Comparison of ENCODE assay signal across 7 mouse cellular contexts in the genomic region with DNA sequence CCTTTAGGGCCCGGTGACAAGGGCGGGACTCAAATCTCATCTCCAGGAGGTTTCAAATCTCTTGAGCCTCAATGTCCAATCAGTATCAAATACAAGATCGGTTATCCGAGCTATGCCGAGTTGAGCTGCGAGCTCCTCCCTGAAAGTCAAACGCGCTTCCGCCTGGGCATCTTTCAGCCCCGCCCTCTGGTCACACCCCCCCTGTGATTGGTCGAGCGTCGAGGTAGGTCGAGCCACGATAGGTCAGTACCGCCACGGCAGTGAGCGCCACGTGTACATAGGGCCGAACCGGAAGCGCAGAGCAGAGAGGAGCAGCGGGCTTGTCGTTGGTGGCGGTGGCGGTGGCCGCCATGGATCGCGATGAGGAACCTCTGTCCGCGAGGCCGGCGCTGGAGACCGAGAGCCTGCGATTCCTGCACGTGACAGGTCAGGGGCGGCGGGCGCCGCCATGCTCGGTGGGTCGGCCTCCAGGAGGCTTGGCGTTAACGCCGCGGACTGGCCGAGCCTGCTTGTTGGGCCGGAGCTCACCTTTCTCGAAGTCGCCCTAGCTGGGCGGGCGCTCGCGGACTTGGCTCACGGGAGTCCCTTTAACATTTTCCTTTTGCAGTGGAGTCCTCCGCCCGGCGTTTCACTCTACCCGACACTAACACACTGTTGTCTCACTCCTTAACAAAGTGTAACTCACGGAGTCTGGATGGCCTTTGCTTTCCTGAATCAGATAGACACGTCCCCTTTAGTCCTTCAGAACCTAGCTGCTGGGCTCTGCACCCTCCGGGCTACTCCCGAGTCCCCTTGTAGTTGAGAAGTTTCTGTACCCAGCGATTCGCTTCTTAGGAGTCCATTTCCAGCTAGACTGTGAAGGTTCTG. TPM values are rescaled to one million over a fixed set of nuclear protein-coding genes. Genes with fewer than 3 reads are reported as not detected.
DNase-seq lines count a peak whose midpoint lies in the region; ATAC-seq lines count a peak whose summit lies in the region.

A gene (plus strand): TSS at position 286 of the 867 bp plus-strand sequence.

- peak within 1 kb of the TSS; percentile 84 for H3K4me2 ChIP-seq in intestine, embryonic 16.5 days (ENCODE audit: low read depth, low read length)
- H3K4me2 ChIP-seq in midbrain, embryonic 11.5 days: peak within 1 kb of the TSS; percentile 91

- peaks cover 19% of the 10 kb centered on the region; the same call in 1 of the 2 replicates for H3K36me3 ChIP-seq in intestine, embryonic 16.5 days (ENCODE audit: control insufficient read depth, insufficient read depth, low read length)
- H3K36me3 ChIP-seq in midbrain, embryonic 11.5 days (ENCODE audit: control insufficient read depth, insufficient read depth, low read length): peaks cover 17% of the 10 kb centered on the region

- intact Hi-C loops in left cerebral cortex, postnatal 36 days (cut with DNase I): no loop called here

- WGBS in intestine, embryonic 16.5 days: under 1% methylated on average over 65 of the region's 65 CpGs
- under 1% methylated on average over 61 of the region's 65 CpGs for WGBS in midbrain, embryonic 11.5 days

- ATAC-seq in intestine, embryonic 16.5 days: peak; percentile 100
- ATAC-seq in midbrain, embryonic 11.5 days (ENCODE audit: low FRiP score): peak; percentile 100

- no peaks in the 10 kb centered on the region for H3K27me3 ChIP-seq in intestine, embryonic 16.5 days (replicated peaks; ENCODE audit: control insufficient read depth, insufficient read depth, low read length)
- H3K27me3 ChIP-seq in midbrain, embryonic 11.5 days (ENCODE audit: control insufficient read depth, insufficient read depth, low read length): no peaks in the 10 kb centered on the region

- H3K27ac ChIP-seq in intestine, embryonic 16.5 days (ENCODE audit: low read length): peak within 1 kb of the TSS; percentile 79
- H3K27ac ChIP-seq in midbrain, embryonic 11.5 days (ENCODE audit: low read depth, low read length): 0 out of 2 replicates have a peak within 1 kb of the TSS, but pooled peaks have one; percentile 31

- no peaks in the 10 kb centered on the region for H3K9me3 ChIP-seq in intestine, embryonic 16.5 days (ENCODE audit: control insufficient read depth, low read length)
- no peaks in the 10 kb centered on the region for H3K9me3 ChIP-seq in midbrain, embryonic 11.5 days (ENCODE audit: control insufficient read depth, low read length)

- H3K4me1 ChIP-seq in intestine, embryonic 16.5 days (ENCODE audit: control insufficient read depth, insufficient read depth, low read length): peaks cover 12% of the 10 kb centered on the region
- peaks cover 11% of the 10 kb centered on the region for H3K4me1 ChIP-seq in midbrain, embryonic 11.5 days (ENCODE audit: control insufficient read depth, insufficient read depth, low read length)

- peak; percentile 97 for DNase-seq in adrenal gland, adult 2 months
- peak; percentile 98 for DNase-seq in embryo, embryonic 11.5 days (ENCODE audit: low read depth, low spot score)
- peak; percentile 86 to 96 for DNase-seq in gastrocnemius, postnatal 4 days (ENCODE audit: low spot score in 2 of 2)
- peak; percentile 93 to 95 for DNase-seq in left cerebral cortex, postnatal 36 days (ENCODE audit: low spot score in 2 of 2)
- DNase-seq in midbrain, embryonic 11.5 days (ENCODE audit: low spot score, missing footprints): peak; percentile 99
- peak; percentile 96 for DNase-seq in skeletal muscle tissue, adult 2 months (ENCODE audit: low read depth, low spot score)

- peak within 1 kb of the TSS; percentile 82 for H3K4me3 ChIP-seq in intestine, embryonic 16.5 days (ENCODE audit: low read length)
- H3K4me3 ChIP-seq in midbrain, embryonic 11.5 days (ENCODE audit: low read depth, low read length): peak within 1 kb of the TSS; percentile 62

- H3K9ac ChIP-seq in intestine, embryonic 16.5 days (ENCODE audit: low read depth, low read length): peak within 1 kb of the TSS; percentile 89
- peak within 1 kb of the TSS; percentile 69 for H3K9ac ChIP-seq in midbrain, embryonic 11.5 days (ENCODE audit: low read length)

RNA-seq across cellular contexts. Expression of the gene that starts here (rescaled TPM):
- total RNA-seq in adrenal gland, adult 2 months (2021): 100 to 1,000 TPM in 1 of 2 experiments, 10 to 100 TPM in 1; 79.6 to 100 TPM
- 163 and 188 TPM in 2 replicates for polyA plus RNA-seq in adrenal gland, adult 2 months (2012; rRNA removed)
- total RNA-seq in gastrocnemius, postnatal 4 days (2021): 10 to 100 TPM; 45.6 to 51.9 TPM
- 129 and 138 TPM in 2 replicates for polyA plus RNA-seq in intestine, embryonic 16.5 days (2015; fragmentation: Nextera tagmentation; extraction: Ambion mirVana)
- total RNA-seq in left cerebral cortex, postnatal 36 days (2021): 10 to 100 TPM; 47.7 to 54.5 TPM
- polyA plus RNA-seq in midbrain, embryonic 11.5 days (2014; fragmentation: Nextera tagmentation; extraction: Ambion mirVana): 85.7 and 85.9 TPM in 2 replicates

Comparison
In these comparisons a context has a peak if more than half of its experiments do, and no peak if none do; other contexts are left out.
1. Peak in every context shown above with its lines: DNase-seq, ATAC-seq, H3K4me3 ChIP-seq and H3K27ac ChIP-seq.